Mouse (Mus musculus) heart, adult 2 months (tissue): ENCODE data around the gene Lif.

Experiments used
- CTCF ChIP-seq: fragments of 200-600 bp; IDR thresholded peaks from 2 replicates; pipeline ENCODE4 v1.8.1; 2022; ENCODE audit warnings: antibody characterized with exemption, mild to moderate bottlenecking, moderate library complexity
- EP300 ChIP-seq: fragments of 200-500 bp; IDR thresholded peaks from 2 replicates; pipeline ENCODE4 v1.6.1; 2011; ENCODE audit warnings: low read depth, low read length, control low read depth; ENCODE audit not compliant: insufficient read depth
- POLR2A ChIP-seq: fragments of 200-500 bp; IDR thresholded peaks from 2 replicates; pipeline ENCODE4 v1.6.1; 2011; ENCODE audit warnings: mild to moderate bottlenecking, low read depth, low read length, control low read depth; ENCODE audit not compliant: insufficient read depth

DNA sequence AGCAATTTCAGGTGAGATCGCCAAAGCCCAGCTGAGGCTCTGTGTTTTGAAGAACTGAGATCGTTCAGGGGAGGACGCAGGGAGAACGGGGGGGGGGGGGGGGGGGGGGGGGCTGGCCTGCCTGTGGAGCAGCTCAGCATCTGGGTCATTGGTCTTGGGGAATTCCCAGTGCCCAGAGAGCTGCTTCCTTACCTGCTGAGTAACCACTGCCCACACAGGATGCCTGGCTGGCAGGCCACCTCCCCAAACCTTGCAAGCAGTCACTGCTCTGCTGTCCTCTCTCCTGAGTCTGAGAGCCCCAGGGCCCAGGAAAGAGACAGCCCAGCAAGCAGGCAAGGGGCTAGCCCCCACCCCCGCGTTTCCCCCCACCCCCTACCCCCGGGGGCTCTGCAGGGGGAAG is 5.5 kb downstream of the Lif start:
- TF ChIP-seq CTCF (no peak), POLR2A (no peak), EP300 (no peak)
